Mouse (Mus musculus) small intestine, adult 2 months (tissue): ENCODE measurements around the gene Sertad3. TPM values are rescaled to one million over a fixed set of nuclear protein-coding genes. Genes with fewer than 3 reads are reported as not detected.
"Not testable (repeated sequence)": the region's sequence is repeated elsewhere in the genome, so short reads cannot be mapped to it uniquely, and the experiment has no call there.

Source experiments
- H3K27ac ChIP-seq: fragments of 200-500 bp; 2 replicates; pipeline ENCODE4 v1.5.1; 2012; ENCODE audit warnings: low read depth, low read length, control low read depth, inconsistent platforms; ENCODE audit not compliant: insufficient read depth
- H3K27me3 ChIP-seq: fragments of 200-500 bp; 2 replicates; pipeline ENCODE4 v1.6.1; 2012; ENCODE audit warnings: mild to moderate bottlenecking, moderate library complexity, low read length, inconsistent platforms; ENCODE audit not compliant: control insufficient read depth, insufficient read depth
- H3K36me3 ChIP-seq: fragments of 200-500 bp; 2 replicates; pipeline ENCODE4 v1.6.1; 2012; ENCODE audit warnings: mild to moderate bottlenecking, low read length, control low read depth, inconsistent platforms; ENCODE audit not compliant: control insufficient read depth, insufficient read depth
- H3K4me1 ChIP-seq: fragments of 200-500 bp; 2 replicates; pipeline ENCODE4 v1.6.1; 2012; ENCODE audit warnings: low read length, inconsistent platforms, mixed read lengths; ENCODE audit not compliant: control insufficient read depth, insufficient read depth, insufficient read length
- H3K4me3 ChIP-seq: fragments of 200-500 bp; 2 replicates; pipeline ENCODE4 v1.5.1; 2012; ENCODE audit warnings: low read depth, mild to moderate bottlenecking, control low read depth, inconsistent platforms, low read length, moderate library complexity
- CTCF ChIP-seq: fragments of 200-500 bp; IDR thresholded peaks from 2 replicates; pipeline ENCODE4 v1.5.1; 2012; ENCODE audit warnings: low read depth, mild to moderate bottlenecking, control low read depth, inconsistent platforms, low read length, moderate library complexity, mixed read lengths; ENCODE audit not compliant: insufficient replicate concordance, insufficient read length; ENCODE audit errors: extremely low read depth
- POLR2A ChIP-seq: fragments of 200-500 bp; IDR thresholded peaks from 2 replicates; pipeline ENCODE4 v1.6.1; 2012; ENCODE audit warnings: low read depth, mild to moderate bottlenecking, control low read depth, inconsistent platforms, low read length, moderate library complexity
- WGBS: fragments of 180-500 bp; shearing (Covaris S2); methylation state at CpG from one replicate; pipeline ENCODE4 v1.1.7; 2018; 5-methylcytosine and 5-hydroxymethylcytosine counted together
- polyA plus RNA-seq: library from polyadenylated mRNA; depleted of rRNA; stranded (reverse); fragments of >200 nt; gene quantifications from 2 replicates; pipeline ENCODE4 v1.2.3, GENCODE M21; 2012

Sertad3 gene
- polyA plus RNA-seq, 1 experiment, result 12.8 TPM

GRCm38 (mm10) chr7:27493450-27493849, 19.9 kb downstream of the Sertad3 start:
- H3K36me3 ChIP-seq, result peaks cover 12% of the 10 kb centered on the region
- 76% methylated on average over 5 of the region's 5 CpGs for WGBS
- peaks cover 28% of the 10 kb centered on the region for H3K4me1 ChIP-seq
- H3K27me3 ChIP-seq, result no peaks in the 10 kb centered on the region
- H3K4me3 ChIP-seq, result no peak overlapping the region
- no peak overlapping the region for H3K27ac ChIP-seq
- TF ChIP-seq CTCF, result no peak
- no peak for TF ChIP-seq POLR2A

GRCm38 (mm10) chr7:27494659-27495367, 21.2 kb downstream of the Sertad3 start:
- H3K27me3 ChIP-seq, H3K27ac ChIP-seq, H3K36me3 ChIP-seq, H3K4me3 ChIP-seq: not testable (repeated sequence)
- peaks cover 21% of the 10 kb centered on the region for H3K4me1 ChIP-seq
- 86% methylated on average over 9 of the region's 9 CpGs for WGBS

- 69% methylated on average over 3 of the region's 3 CpGs for WGBS
These were observed 25.5 kb downstream of the Sertad3 start, which contains the start of gene Prx for GRCm38 (mm10) chr7:27499036-27499435. TSS of gene Prx (plus strand) at chr7:27499324.

GRCm38 (mm10) chr7:27501620-27502019, 28.1 kb downstream of the Sertad3 start:
- WGBS, result 69% methylated on average over 4 of the region's 4 CpGs
- H3K4me3 ChIP-seq, result no peak overlapping the region

More at GRCm38 (mm10) chr7:27499036-27499435, 25.5 kb downstream of the Sertad3 start, which contains the start of gene Prx:
- Histone ChIP-seq H3K4me1 (peaks cover 5% of the 10 kb centered on the region; the same call in 1 of the 2 replicates), H3K36me3 (no peaks in the 10 kb centered on the region), H3K27me3 (no peaks in the 10 kb centered on the region), H3K4me3 (no peak within 1 kb of the TSS), H3K27ac (no peak within 1 kb of the TSS)
- TF ChIP-seq POLR2A, result no peak
- no peak for TF ChIP-seq CTCF

GRCm38 (mm10) chr7:27506765-27507370, 33.3 kb downstream of the Sertad3 start:
- no peaks in the 10 kb centered on the region for H3K27me3 ChIP-seq
- no peak for TF ChIP-seq CTCF
- no peak for TF ChIP-seq POLR2A
- H3K4me1 ChIP-seq, result peaks cover 10% of the 10 kb centered on the region; the same call in 1 of the 2 replicates
- 61% methylated on average over 9 of the region's 9 CpGs for WGBS
- no peak overlapping the region for H3K4me3 ChIP-seq
- no peaks in the 10 kb centered on the region for H3K36me3 ChIP-seq
- no peak overlapping the region for H3K27ac ChIP-seq

More at GRCm38 (mm10) chr7:27501620-27502019, 28.1 kb downstream of the Sertad3 start:
- no peaks in the 10 kb centered on the region for H3K36me3 ChIP-seq
- no peak overlapping the region for H3K27ac ChIP-seq
- no peak for TF ChIP-seq CTCF
- TF ChIP-seq POLR2A, result no peak
- no peaks in the 10 kb centered on the region for H3K27me3 ChIP-seq
- H3K4me1 ChIP-seq, result peaks cover 5% of the 10 kb centered on the region; the same call in 1 of the 2 replicates

GRCm38 (mm10) chr7:27507711-27508647, 34.4 kb downstream of the Sertad3 start:
- under 1% methylated on average over 53 of the region's 54 CpGs for WGBS

More at GRCm38 (mm10) chr7:27507711-27508647, 34.4 kb downstream of the Sertad3 start:
- Histone ChIP-seq H3K27ac (peak overlapping the region; percentile 97), H3K4me1 (peaks cover 8% of the 10 kb centered on the region; the same call in 1 of the 2 replicates), H3K4me3 (peak overlapping the region; percentile 83), H3K27me3 (no peaks in the 10 kb centered on the region), H3K36me3 (no peaks in the 10 kb centered on the region)
- TF ChIP-seq POLR2A (peak; percentile 56), CTCF (no peak)
